Mouse (Mus musculus): ENCODE measurements at regions not wholly inside any gene's neighbourhood (a gene's known extent, or its start where the extent isn't known, plus 50 kb on each side); places are given as distances from the start of the nearest gene placed in this dataset.

GRCm38 (mm10) chr9:122437464-122437863, 86.1 kb downstream of the Abhd5 start:
- DNase-seq = peak; percentile 50

- DNase-seq = no peak
Observed at GRCm38 (mm10) chr9:122446387-122447105, 95.1 kb downstream of the Abhd5 start.

DNA sequence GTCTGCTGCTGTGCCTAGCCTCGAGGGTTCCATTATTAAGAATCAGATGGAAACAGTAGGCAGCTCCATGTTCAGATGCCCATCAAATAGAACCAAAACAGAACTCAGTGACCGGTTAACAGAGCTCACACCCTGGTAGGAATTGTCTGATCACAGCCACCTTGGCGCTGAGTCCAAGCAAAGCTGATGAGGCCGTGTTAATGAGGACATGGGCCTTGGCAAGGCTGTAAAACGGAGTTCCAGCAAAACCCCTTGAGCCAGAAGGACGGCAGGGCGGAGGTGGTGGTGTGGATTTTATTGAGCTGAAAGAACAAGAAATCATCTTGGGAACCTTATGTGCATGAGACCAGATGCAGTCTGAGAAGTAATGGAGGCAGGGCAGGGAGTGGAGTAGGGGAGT, 96.2 kb downstream of the Abhd5 start:
- no peak for DNase-seq

DNA sequence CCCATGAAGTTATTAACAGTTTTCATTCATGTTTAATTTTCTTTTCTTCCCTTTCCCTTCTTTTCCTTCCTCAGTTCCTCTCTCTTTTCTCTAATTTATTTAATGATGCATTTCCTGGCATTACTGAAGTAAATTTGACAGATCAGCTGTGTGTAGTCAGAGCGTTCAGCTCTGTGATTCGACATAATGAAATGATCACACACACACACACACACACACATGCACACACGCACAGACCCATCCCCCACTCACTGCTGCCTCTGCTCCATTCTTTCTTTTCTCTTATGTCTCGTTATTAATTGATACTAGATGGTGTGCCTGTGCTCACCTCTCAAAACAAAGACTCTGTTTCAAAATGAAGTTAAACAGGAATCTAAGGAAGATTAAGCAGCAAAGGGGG, 96.9 kb downstream of the Abhd5 start:
- DNase-seq = no peak

DNA sequence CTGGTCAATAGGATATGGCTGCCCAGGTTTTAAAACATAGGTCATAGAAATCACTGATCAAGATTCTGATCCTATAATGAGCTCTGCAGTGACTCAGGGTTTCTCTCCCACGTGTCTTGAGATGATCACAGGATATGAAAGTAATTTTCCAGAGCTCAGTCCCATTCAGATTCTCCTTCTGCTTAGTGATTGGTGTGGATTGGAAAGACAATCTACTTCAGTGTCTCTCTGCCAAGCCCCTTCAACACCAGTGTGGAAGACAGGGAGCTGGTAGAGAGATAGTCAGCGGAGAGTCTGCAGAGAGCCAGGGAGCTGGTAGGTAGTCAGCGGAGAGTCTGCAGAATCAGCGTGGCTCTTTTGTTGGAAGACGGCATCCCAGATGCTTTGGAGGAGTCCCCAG, 99.1 kb downstream of the Abhd5 start:
- no peak for DNase-seq

DNA sequence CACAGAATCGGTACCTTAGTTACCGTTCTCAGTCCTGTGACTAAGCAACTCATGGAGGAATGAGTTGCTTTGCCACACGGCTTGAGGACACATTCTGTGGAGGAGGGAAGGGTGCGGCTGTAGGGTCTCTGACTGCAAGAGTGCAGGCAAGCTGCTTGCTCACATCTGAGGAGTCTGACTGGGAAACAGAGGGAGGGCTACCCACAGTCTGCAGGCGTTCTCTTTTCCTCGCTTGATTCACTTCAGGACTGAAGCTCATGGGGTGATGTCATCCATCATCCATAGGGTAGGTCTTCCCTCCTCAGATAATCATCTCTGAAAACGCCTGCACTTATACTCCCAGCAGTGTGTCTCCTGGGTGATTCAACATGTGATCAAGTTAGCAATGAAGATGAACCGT, 103.9 kb downstream of the Abhd5 start:
- DNase-seq = peak; percentile 21

GRCm38 (mm10) chr9:122455779-122456178, 104.4 kb downstream of the Abhd5 start:
- DNase-seq = no peak

DNA sequence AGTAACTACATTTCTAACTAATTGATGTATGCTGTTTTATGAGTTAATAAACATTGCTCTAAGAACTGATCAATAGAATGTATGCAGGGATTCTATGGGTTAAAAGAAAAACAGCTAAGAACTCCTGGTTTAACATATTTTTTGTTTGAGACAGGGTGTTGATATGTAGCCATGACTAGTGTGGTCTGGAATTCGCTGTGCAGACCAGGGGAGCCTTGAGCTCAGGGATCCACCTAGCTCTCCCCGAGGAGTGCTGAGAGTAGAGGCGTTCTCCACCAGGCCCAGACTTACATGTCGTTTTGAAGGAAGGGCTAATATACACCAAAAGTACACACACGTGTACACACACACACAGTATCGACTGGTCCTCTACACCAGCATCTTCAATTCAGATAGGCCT, 108.1 kb downstream of the Abhd5 start:
- no peak for DNase-seq

DNA sequence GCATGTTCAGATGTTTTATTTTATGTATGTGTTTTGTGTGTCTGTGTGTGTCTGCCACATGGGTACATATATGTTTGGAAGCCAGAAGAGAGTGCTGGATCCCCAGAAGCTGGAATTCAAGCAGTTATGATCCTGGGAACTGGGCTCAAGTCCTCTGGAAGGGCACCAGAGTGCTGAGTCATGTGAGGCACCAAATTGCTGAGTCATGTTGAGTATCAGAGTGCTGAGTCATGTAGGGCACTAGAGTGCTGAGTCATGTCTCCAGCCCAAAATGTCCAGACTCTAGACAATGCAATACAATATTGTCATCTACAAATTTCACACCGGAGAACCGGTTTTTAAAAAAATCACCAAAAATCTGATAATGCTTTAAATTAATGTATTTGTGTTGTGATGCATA, 120.1 kb downstream of the Abhd5 start:
- no peak for DNase-seq

GRCm38 (mm10) chr9:122476356-122476755, 124.9 kb downstream of the Abhd5 start:
- peak; percentile 61 for DNase-seq

DNA sequence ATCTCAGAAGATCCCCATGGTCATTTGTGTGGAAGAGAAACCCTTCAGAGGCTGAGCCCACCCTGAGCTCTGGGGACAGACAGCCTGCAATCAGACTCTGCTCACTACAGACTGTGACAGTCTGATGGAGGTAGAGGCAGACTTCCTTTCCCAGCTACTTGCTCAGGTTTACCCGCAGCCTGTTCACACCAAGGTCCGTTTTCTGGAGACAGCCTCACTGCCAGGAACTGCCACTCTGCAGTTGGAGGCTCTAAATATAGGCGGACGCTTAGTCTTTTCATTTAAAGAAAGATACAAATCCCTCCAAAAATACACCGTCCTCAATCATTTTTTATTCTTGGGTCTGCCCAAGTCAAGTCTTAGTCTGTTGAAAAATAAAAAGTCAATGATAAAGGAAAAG, 135.6 kb downstream of the Abhd5 start:
- DNase-seq = no peak

DNA sequence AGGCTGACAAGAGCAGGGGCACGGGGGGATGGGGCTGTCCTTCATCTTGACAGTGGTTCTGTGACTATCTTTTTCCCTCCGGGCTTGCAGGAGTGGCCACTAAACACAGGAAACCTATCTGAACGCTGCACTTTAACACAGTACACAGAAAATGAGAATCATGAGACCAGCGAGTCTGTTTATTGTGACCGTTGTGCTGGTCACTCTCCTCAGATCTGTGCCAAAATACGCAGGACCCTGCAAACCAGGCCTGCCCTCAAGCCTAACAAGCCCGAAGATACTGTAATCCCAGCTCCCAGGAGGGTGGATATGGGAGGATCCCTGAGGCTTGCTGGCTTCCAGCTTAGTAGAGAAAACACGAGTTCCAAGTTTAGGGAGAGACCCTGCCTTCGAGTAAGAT, 143.3 kb downstream of the Abhd5 start:
- DNase-seq = no peak

DNA sequence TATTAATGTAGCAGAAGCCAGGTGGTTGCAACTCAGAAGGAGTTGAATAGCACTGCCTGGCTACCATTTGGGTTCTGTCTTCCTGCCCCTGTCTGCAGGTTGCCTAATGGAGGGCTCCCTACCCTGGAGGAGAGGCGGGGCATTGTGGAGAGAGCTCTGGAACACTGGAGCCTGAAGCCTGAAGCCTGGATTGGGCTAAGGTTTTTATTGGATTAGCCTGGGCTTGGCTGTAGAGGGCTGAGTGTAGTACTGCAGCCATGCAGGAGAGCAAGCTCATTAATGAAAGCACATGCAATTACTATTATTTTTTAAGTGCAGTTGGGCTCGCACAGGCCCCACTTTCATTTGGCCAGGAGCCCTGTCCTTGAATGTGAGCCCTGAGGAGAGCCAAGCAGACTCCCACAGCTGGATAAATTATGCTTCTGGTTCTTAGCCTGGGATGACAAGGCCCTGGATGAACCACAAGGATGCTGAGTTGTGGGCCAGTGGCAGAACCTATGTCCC, 145.1 kb downstream of the Abhd5 start:
- DNase-seq = no peak

- DNase-seq = peak; percentile 19
Observed at GRCm38 (mm10) chr9:122501864-122502341, 150.5 kb downstream of the Abhd5 start.

GRCm38 (mm10) chr9:122521569-122521968, 170.2 kb downstream of the Abhd5 start:
- no peak for DNase-seq

GRCm38 (mm10) chr9:122525621-122526055, 174.2 kb downstream of the Abhd5 start:
- no peak for DNase-seq

GRCm38 (mm10) chr9:122528267-122528666, 176.9 kb downstream of the Abhd5 start:
- DNase-seq = no peak

DNA sequence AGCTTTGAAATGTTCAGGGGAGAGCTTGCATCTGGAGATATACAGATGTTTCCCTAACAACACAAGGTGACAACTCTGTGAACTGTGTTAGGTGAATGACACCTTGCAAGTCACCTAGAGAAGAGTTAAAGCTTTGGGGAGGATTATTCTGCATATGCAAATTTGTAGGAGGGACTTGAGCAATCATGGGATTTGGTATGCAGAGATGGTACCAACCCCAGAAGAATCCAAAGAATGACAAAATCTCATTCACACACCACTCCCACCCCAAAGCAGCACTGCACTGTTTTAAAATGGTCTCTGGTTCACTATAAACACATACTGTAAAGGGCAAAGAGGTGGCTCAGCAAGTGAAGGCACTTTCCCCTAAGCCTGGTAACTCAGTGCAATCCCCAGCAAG, 178.3 kb downstream of the Abhd5 start:
- DNase-seq = no peak

- DNase-seq = no peak
Observed at GRCm38 (mm10) chr9:122531806-122532205, 180.4 kb downstream of the Abhd5 start.

DNA sequence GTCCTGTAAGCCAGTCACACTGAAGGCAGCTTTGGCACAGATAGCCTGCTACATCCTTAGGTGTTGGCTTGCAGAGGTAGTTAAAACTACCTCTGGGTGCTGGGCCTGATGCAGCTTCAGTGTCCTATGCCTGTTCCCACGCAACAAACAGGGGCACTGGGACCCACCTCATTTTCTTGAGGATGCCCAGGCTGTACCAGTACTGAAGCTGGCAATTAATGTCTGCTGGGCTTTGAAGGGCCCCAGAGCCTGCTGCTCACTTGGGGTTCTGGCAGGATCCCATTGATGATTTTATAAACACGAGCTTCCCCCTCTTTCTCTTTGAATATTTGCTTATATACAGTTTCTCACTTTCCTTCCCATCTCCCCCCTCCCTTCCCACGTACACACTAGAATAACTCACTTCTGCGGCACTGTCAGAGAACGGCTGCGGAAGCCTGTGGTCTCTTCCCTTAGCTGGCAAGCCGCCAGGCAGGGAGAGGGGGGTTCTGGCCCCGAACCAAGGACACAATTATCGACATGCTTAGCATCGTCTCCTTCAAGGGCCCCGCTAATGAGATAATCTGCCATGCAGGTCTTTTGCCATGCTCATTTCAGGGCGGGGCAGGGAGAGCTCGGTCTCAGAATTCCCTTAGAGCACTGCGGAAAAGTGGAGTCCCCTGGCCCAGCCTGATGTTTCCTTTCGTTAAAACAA, 182.9 kb downstream of the Abhd5 start:
- DNase-seq = peak; percentile 60

GRCm38 (mm10) chr9:122534965-122535364, 183.6 kb downstream of the Abhd5 start:
- DNase-seq = no peak

- no peak for DNase-seq
Observed at GRCm38 (mm10) chr9:122540091-122540490, 188.7 kb downstream of the Abhd5 start.

GRCm38 (mm10) chr9:122556051-122556450, 191.1 kb upstream of the Topaz1 start:
- DNase-seq = no peak

DNA sequence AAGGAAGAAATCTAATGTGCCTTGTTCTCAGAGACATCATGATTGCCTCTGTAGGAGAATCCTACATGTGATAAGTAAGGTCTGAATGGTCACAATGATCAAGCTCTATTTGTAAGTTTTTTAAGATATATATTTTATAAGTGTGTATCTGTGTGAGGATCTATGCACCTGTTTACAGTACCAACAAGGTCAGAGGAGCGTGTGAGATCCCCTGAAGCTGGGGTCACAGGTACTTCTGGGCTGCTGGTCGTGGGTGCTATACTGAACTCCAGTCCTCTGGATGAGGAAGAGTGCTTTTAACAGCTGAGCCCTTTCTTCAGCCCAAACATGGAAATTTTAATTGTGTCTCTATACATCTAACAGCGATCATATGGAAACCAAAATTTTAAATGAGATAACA, 181.1 kb upstream of the Topaz1 start:
- DNase-seq = no peak

Measured in right cerebral cortex, postnatal 14 days (tissue).